Mouse (Mus musculus) liver, embryonic 13.5 days (tissue): ENCODE measurements at regions not wholly inside any gene's neighbourhood (a gene's known extent, or its start where the extent isn't known, plus 50 kb on each side); places are given as distances from the start of the nearest gene placed in this dataset.
"Not testable (repeated sequence)": the region's sequence is repeated elsewhere in the genome, so short reads cannot be mapped to it uniquely, and the experiment has no call there.

Source experiments
- ATAC-seq: fragments of 200-750 bp; cut with Nextera tagmentation; 2 replicates; pipeline ENCODE4 v1.8.0; 2017; ENCODE audit warnings: low read depth, mild to moderate bottlenecking, moderate number of reproducible peaks, moderate library complexity
- DNase-seq: peaks from one replicate; pipeline ENCODE4 v3.0.0; 2022
- H3K27ac ChIP-seq: fragments of 300-500 bp; sonication (generic); 2 replicates; pipeline ENCODE4 v1.5.1; 2015; ENCODE audit warnings: moderate library complexity, mild to moderate bottlenecking, inconsistent platforms
- H3K27me3 ChIP-seq: fragments of 300-500 bp; sonication (generic); 2 replicates; pipeline ENCODE4 v1.6.1; 2015; ENCODE audit warnings: mild to moderate bottlenecking, inconsistent platforms
- H3K36me3 ChIP-seq: fragments of 300-500 bp; sonication (generic); 2 replicates; pipeline ENCODE4 v1.6.1; 2015; ENCODE audit warnings: mild to moderate bottlenecking, inconsistent platforms
- H3K4me1 ChIP-seq: fragments of 300-500 bp; sonication (generic); replicated peaks from 2 replicates; pipeline ENCODE4 v1.6.1; 2015; ENCODE audit warnings: inconsistent platforms
- H3K4me2 ChIP-seq: fragments of 300-500 bp; sonication (generic); 2 replicates; pipeline ENCODE4 v1.6.1; 2015; ENCODE audit warnings: inconsistent platforms, mild to moderate bottlenecking, moderate library complexity
- H3K4me3 ChIP-seq: fragments of 300-500 bp; sonication (generic); replicated peaks from 2 replicates; pipeline ENCODE4 v1.5.1; 2015; ENCODE audit warnings: mild to moderate bottlenecking, inconsistent platforms
- H3K9ac ChIP-seq: fragments of 300-500 bp; sonication (generic); 2 replicates; pipeline ENCODE4 v1.6.1; 2015; ENCODE audit warnings: mild to moderate bottlenecking, inconsistent platforms
- H3K9me3 ChIP-seq: fragments of 300-500 bp; sonication (generic); replicated peaks from 2 replicates; pipeline ENCODE4 v1.6.1; 2016; ENCODE audit warnings: inconsistent platforms
- WGBS: fragments of 180-500 bp; shearing (Covaris S2); methylation state at CpG from one replicate; pipeline ENCODE4 v1.1.7; 2015; ENCODE audit not compliant: insufficient replicate concordance; 5-methylcytosine and 5-hydroxymethylcytosine counted together

DNA sequence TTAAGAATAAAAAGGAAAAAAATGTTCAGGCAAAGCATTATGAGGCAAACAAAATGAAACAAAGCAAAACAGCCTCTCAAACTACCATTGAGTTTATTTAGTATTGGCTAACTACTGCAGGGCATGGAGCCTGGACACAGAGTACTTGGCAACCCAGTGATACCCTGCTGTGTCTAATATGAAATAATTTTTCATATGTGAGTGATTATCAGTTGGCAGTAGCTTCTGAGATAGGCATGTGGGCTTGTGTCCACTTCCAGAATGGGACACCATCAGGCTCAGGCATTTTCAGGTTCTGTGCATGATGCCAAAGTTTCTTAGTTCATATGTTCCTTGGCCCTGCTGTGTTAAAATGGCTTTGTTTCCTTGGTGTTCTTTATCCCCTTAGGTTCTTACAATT, 879.0 kb upstream of the Epha6 start:
- ATAC-seq: no peak

DNA sequence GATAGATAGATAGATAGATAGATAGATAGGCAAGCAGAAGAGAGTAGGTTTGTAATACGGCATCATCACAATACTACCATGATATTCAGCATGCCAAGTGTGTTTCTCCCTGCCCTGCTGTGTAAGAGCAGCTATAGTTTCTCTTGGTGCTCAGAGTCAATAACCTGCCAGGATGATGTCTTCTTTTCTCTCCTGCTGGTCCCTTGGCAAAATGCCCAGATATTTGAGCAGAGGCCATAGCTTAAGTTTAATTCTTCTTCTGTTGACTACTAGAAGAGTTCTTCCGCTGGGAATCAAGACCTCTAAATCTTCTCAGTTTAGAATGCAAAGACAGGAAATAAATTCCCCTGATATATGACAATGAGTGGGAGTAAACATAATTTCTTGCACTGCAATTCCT, 836.5 kb upstream of the Epha6 start:
- WGBS: 80% methylated on average over 2 of the region's 2 CpGs
- no peak for DNase-seq

More for the DNA sequence above, 879.0 kb upstream of the Epha6 start:
- H3K4me3 ChIP-seq: no peak overlapping the region
- no peak overlapping the region for H3K4me2 ChIP-seq
- H3K9me3 ChIP-seq: no peaks in the 10 kb centered on the region
- no peaks in the 10 kb centered on the region for H3K27me3 ChIP-seq
- no peak for DNase-seq
- no peaks in the 10 kb centered on the region for H3K4me1 ChIP-seq
- H3K9ac ChIP-seq: no peak overlapping the region
- no peak overlapping the region for H3K27ac ChIP-seq
- no peaks in the 10 kb centered on the region for H3K36me3 ChIP-seq

DNA sequence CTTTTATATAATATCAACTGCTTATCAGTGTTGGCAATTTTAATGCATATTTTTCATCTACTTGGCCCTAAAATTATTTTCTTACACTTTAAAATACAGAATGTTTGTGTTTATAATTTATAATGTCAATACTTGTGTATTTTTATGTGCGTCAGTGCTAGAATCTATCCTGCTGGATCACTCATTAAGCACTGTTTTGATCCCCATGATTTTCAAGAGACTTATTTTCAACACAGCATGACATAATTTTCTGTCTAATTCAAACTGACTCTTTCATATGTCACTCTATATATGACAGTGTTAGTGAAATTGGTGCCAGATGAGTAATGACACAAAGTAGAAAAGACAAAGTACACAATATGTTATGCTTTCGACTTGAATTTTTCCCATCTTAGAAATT, 795.9 kb upstream of the Epha6 start:
- Histone ChIP-seq H3K9me3 (no peaks in the 10 kb centered on the region), H3K4me2 (no peak overlapping the region), H3K36me3 (no peaks in the 10 kb centered on the region), H3K27me3 (no peaks in the 10 kb centered on the region), H3K9ac (no peak overlapping the region), H3K4me1 (no peaks in the 10 kb centered on the region), H3K4me3 (no peak overlapping the region), H3K27ac (no peak overlapping the region)
- DNase-seq: no peak
- ATAC-seq: no peak
- 72% methylated on average over 2 of the region's 2 CpGs for WGBS

More for the DNA sequence above, 836.5 kb upstream of the Epha6 start:
- no peaks in the 10 kb centered on the region for H3K27me3 ChIP-seq
- no peaks in the 10 kb centered on the region for H3K9me3 ChIP-seq
- ATAC-seq: no peak
- H3K4me2 ChIP-seq: no peak overlapping the region
- H3K4me1 ChIP-seq: no peaks in the 10 kb centered on the region
- no peaks in the 10 kb centered on the region for H3K36me3 ChIP-seq
- H3K4me3 ChIP-seq: no peak overlapping the region
- no peak overlapping the region for H3K9ac ChIP-seq
- no peak overlapping the region for H3K27ac ChIP-seq

DNA sequence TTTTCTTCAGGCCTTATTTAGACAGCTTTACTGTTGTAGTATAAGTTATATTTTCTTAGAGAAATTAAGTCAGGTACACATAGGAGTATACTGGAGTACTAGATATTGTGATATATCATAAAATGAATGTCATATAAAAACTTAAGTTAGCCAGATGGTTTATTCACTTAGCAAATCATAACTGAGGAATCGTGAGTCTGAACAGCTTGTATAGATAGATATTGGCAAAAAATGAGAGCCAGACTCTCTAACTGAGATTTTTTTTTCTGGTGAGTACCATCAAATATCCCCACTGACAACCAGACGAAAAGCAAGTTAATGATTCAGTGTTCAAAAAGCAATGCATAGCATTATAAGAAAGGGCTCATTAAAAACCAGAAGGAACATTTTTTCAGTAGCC, 776.6 kb upstream of the Epha6 start:
- Histone ChIP-seq H3K9me3 (no peaks in the 10 kb centered on the region), H3K9ac (no peak overlapping the region), H3K36me3 (no peaks in the 10 kb centered on the region), H3K27me3 (no peaks in the 10 kb centered on the region), H3K4me1 (no peaks in the 10 kb centered on the region), H3K27ac (no peak overlapping the region), H3K4me2 (no peak overlapping the region), H3K4me3 (no peak overlapping the region)
- 50% methylated on average over 2 of the region's 2 CpGs for WGBS
- ATAC-seq (no peak), DNase-seq (no peak)

DNA sequence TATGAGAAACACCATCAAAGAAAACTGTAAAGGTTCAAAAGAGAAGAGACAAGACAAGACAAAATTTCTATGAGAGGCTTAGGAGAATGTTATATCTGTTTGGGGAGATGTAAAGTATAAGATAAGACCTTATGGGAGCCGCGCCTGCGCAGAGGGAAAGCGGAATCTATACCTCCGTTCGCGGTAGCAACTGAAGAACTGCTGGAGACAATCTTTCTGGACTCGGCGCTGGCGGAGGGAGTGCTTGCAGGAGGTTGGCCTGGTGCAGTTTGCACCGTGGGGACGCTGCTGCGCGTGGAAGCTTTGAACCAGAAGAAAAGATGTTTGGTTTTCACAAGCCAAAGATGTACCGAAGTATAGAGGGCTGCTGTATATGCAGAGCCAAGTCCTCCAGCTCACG, 771.6 kb upstream of the Epha6 start:
- WGBS: 76% methylated on average over 12 of the region's 16 CpGs
- H3K9ac ChIP-seq, H3K9me3 ChIP-seq, H3K27ac ChIP-seq, H3K4me1 ChIP-seq, DNase-seq, H3K27me3 ChIP-seq, H3K36me3 ChIP-seq, H3K4me3 ChIP-seq, H3K4me2 ChIP-seq: not testable (repeated sequence)
- 0 out of 2 replicates have a peak, but pooled peaks have one; percentile 55 for ATAC-seq
